Mouse (Mus musculus) heart, adult 9 months (tissue): ENCODE measurements around the gene Trib2.

ENCODE experiments used
- DNase-seq, 2 experiments: peaks; one replicate each; pipeline ENCODE4 v3.0.0; 2022; ENCODE audit warnings: low spot score in 2 of 2

Trib2 gene

GRCm38 (mm10) chr12:15816740-15817178 is at the start of gene Trib2:
Gene Trib2 (minus strand): TSS chr12:15816922.
- DNase-seq = peak; percentile 93 to 95

GRCm38 (mm10) chr12:15858005-15858404 is 41.3 kb upstream of the Trib2 start:
- no peak for DNase-seq

- no peak for DNase-seq
These were observed 39.2 kb upstream of the Trib2 start for GRCm38 (mm10) chr12:15855891-15856290.

GRCm38 (mm10) chr12:15852781-15853180 is 36.1 kb upstream of the Trib2 start:
- peak in 1 of 2 experiments; percentile 17 for DNase-seq

- DNase-seq = no peak
These were observed 35.3 kb upstream of the Trib2 start for GRCm38 (mm10) chr12:15852031-15852430.

- peak in 1 of 2 experiments; percentile 57 for DNase-seq
These were observed 33.7 kb upstream of the Trib2 start for GRCm38 (mm10) chr12:15850441-15850895.

GRCm38 (mm10) chr12:15849861-15850294 is 33.2 kb upstream of the Trib2 start:
- peak; percentile 93 to 95 for DNase-seq

GRCm38 (mm10) chr12:15848391-15848790 is 31.7 kb upstream of the Trib2 start:
- no peak for DNase-seq

GRCm38 (mm10) chr12:15844701-15845100 is 28.0 kb upstream of the Trib2 start:
- no peak for DNase-seq

GRCm38 (mm10) chr12:15840864-15841557 is 24.3 kb upstream of the Trib2 start:
- no peak for DNase-seq

- DNase-seq = no peak
These were observed 21.5 kb upstream of the Trib2 start for GRCm38 (mm10) chr12:15838201-15838600.

GRCm38 (mm10) chr12:15837566-15837965 is 20.8 kb upstream of the Trib2 start:
- no peak for DNase-seq

GRCm38 (mm10) chr12:15832674-15833052 is 15.9 kb upstream of the Trib2 start:
- no peak for DNase-seq

- no peak for DNase-seq
These were observed 15.4 kb upstream of the Trib2 start for GRCm38 (mm10) chr12:15831941-15832673.

- DNase-seq = no peak
These were observed 14.0 kb upstream of the Trib2 start for GRCm38 (mm10) chr12:15830750-15831149.

GRCm38 (mm10) chr12:15828815-15829398 is 12.2 kb upstream of the Trib2 start:
- DNase-seq = no peak

GRCm38 (mm10) chr12:15821019-15821418 is 4.3 kb upstream of the Trib2 start:
- DNase-seq = no peak

GRCm38 (mm10) chr12:15817365-15817764 is 643 bp upstream of the Trib2 start:
- peak; percentile 43 to 56 for DNase-seq

- DNase-seq = no peak
These were observed 492 bp downstream of the Trib2 start for GRCm38 (mm10) chr12:15816254-15816605.

- peak; percentile 74 to 76 for DNase-seq
These were observed 1.0 kb downstream of the Trib2 start for GRCm38 (mm10) chr12:15815576-15816253.

- peak; percentile 36 to 39 for DNase-seq
These were observed 1.5 kb downstream of the Trib2 start for GRCm38 (mm10) chr12:15815170-15815575.
